Mouse (Mus musculus) bone marrow, adult 2 months (tissue): ENCODE measurements around the gene Rubcn.

Experiments used
- CTCF ChIP-seq: fragments of 200-500 bp; IDR thresholded peaks from 2 replicates; pipeline ENCODE4 v1.5.1; 2011; ENCODE audit warnings: low read length, control low read depth; ENCODE audit not compliant: control insufficient read depth, insufficient read depth
- POLR2A ChIP-seq: fragments of 200-500 bp; IDR thresholded peaks from 2 replicates; pipeline ENCODE4 v1.6.1; 2011; ENCODE audit warnings: low read depth, mild to moderate bottlenecking, control low read depth, low read length, borderline replicate concordance; ENCODE audit not compliant: control insufficient read depth

DNA sequence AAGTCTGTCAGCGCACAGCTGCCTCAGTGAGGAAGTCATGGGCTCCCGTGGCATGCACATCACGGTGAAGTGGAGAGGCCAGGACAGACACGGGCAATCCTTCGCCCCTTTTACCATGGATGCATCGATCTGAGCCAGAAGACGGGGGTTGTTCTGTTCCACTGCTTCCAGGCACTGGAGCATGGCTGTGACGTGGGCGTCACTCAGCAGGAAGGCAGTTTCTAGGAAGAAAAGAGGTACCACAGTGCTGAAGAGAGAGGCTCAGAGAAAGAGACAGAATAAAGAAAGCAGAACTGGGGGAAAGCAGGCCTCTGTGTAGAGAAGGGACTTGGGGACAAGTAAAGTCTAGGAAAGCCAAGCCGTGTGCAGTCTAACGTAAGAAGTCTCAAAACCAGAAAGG, 30.5 kb downstream of the Rubcn start:
- TF ChIP-seq POLR2A = no peak
- no peak for TF ChIP-seq CTCF
